Mouse (Mus musculus) spleen, postnatal 14 days (tissue): ENCODE measurements around the gene Sox30.
"Not testable (repeated sequence)": the region's sequence is repeated elsewhere in the genome, so short reads cannot be mapped to it uniquely, and the experiment has no call there.

Experiments
- DNase-seq, 2 experiments: peaks; one replicate each; pipeline ENCODE4 v3.0.0; 2021 to 2022; ENCODE audit warnings: low spot score in 2 of 2

The Sox30 gene

GRCm38 (mm10) chr11:46020246-46020645 lies 40.1 kb downstream of the Sox30 start:
- DNase-seq: no peak

GRCm38 (mm10) chr11:46021850-46022249 lies 41.7 kb downstream of the Sox30 start:
- DNase-seq: no peak

GRCm38 (mm10) chr11:46022983-46023382 lies 42.9 kb downstream of the Sox30 start:
- DNase-seq: no peak

- no peak for DNase-seq
These were observed 45.9 kb downstream of the Sox30 start for GRCm38 (mm10) chr11:46025962-46026392.

GRCm38 (mm10) chr11:46027952-46028814 lies 48.1 kb downstream of the Sox30 start:
- no peak for DNase-seq

- DNase-seq: no peak
These were observed 49.4 kb downstream of the Sox30 start for GRCm38 (mm10) chr11:46029485-46029884.

- no peak for DNase-seq
These were observed 49.9 kb downstream of the Sox30 start for GRCm38 (mm10) chr11:46030026-46030425.

- no peak for DNase-seq
These were observed 51.4 kb downstream of the Sox30 start for GRCm38 (mm10) chr11:46031470-46031869.

GRCm38 (mm10) chr11:46032956-46033355 lies 52.8 kb downstream of the Sox30 start:
- DNase-seq: no peak

GRCm38 (mm10) chr11:46036374-46036773 lies 56.3 kb downstream of the Sox30 start:
- no peak for DNase-seq

- no peak for DNase-seq
These were observed 58.8 kb downstream of the Sox30 start for GRCm38 (mm10) chr11:46038901-46039300.

GRCm38 (mm10) chr11:46039335-46039734 lies 59.2 kb downstream of the Sox30 start:
- no peak for DNase-seq

- no peak for DNase-seq
These were observed 60.9 kb downstream of the Sox30 start for GRCm38 (mm10) chr11:46040841-46041556.

- no peak for DNase-seq
These were observed 61.6 kb downstream of the Sox30 start for GRCm38 (mm10) chr11:46041607-46042267.

GRCm38 (mm10) chr11:46044781-46045180 lies 64.7 kb downstream of the Sox30 start:
- DNase-seq: no peak

- DNase-seq: no peak
These were observed 67.2 kb downstream of the Sox30 start for GRCm38 (mm10) chr11:46047264-46047663.

GRCm38 (mm10) chr11:46052105-46052659 lies 72.1 kb downstream of the Sox30 start, which contains the start of gene Gm12166:
Gm12166 (minus strand) TSS chr11:46052321.
- peak; percentile 29 to 63 for DNase-seq

- not testable (repeated sequence) for DNase-seq
These were observed 73.3 kb downstream of the Sox30 start for GRCm38 (mm10) chr11:46053457-46053856.

GRCm38 (mm10) chr11:46054311-46054710 lies 74.2 kb downstream of the Sox30 start:
- no peak for DNase-seq

GRCm38 (mm10) chr11:46054911-46055895 lies 75.1 kb downstream of the Sox30 start:
- no peak for DNase-seq
